Mouse (Mus musculus) testis, adult 2 months (tissue): ENCODE measurements at regions not wholly inside any gene's neighbourhood (a gene's known extent, or its start where the extent isn't known, plus 50 kb on each side); places are given as distances from the start of the nearest gene placed in this dataset.

Experiments
- CTCF ChIP-seq: fragments of 200-500 bp; IDR thresholded peaks from 2 replicates; pipeline ENCODE4 v1.5.1; 2012; ENCODE audit warnings: low read depth, mild to moderate bottlenecking, inconsistent platforms, low read length, moderate library complexity; ENCODE audit not compliant: control insufficient read depth, insufficient read depth, insufficient replicate concordance
- POLR2A ChIP-seq: fragments of 200-500 bp; IDR thresholded peaks from 2 replicates; pipeline ENCODE4 v1.6.1; 2012; ENCODE audit warnings: low read depth, mild to moderate bottlenecking, inconsistent platforms, low read length, moderate library complexity; ENCODE audit not compliant: control insufficient read depth

- TF ChIP-seq POLR2A, result no peak
- no peak for TF ChIP-seq CTCF
Measured at GRCm38 (mm10) chr7:121585721-121586120, 121.3 kb downstream of the Usp31 start.
